Mouse (Mus musculus) hindbrain, embryonic 14.5 days (tissue): ENCODE measurements around the gene Pin1rt1. TPM values are rescaled to one million over a fixed set of nuclear protein-coding genes. Genes with fewer than 3 reads are reported as not detected.

Source experiments
- ATAC-seq: fragments of 200-750 bp; cut with Nextera tagmentation; 2 replicates; pipeline ENCODE4 v1.8.0; 2017; ENCODE audit warnings: moderate number of reproducible peaks, mild to moderate bottlenecking, moderate TSS enrichment, moderate library complexity; ENCODE audit not compliant: low FRiP score
- DNase-seq: peaks from one replicate; pipeline ENCODE4 v3.0.0-alpha.2; 2015; ENCODE audit warnings: low spot score
- H3K27ac ChIP-seq: fragments of 300-500 bp; sonication (generic); 2 replicates; pipeline ENCODE4 v1.5.1; 2014; ENCODE audit warnings: mild to moderate bottlenecking, moderate library complexity
- H3K27me3 ChIP-seq: fragments of 300-500 bp; sonication (generic); 2 replicates; pipeline ENCODE4 v1.6.1; 2014; ENCODE audit warnings: mild to moderate bottlenecking, low read length, mixed read lengths; ENCODE audit not compliant: control insufficient read depth, insufficient read depth
- H3K36me3 ChIP-seq: fragments of 300-500 bp; sonication (generic); replicated peaks from 2 replicates; pipeline ENCODE4 v1.6.1; 2014; ENCODE audit not compliant: control insufficient read depth, insufficient read depth
- H3K4me1 ChIP-seq: fragments of 300-500 bp; sonication (generic); replicated peaks from 2 replicates; pipeline ENCODE4 v1.6.1; 2014; ENCODE audit warnings: antibody characterized with exemption, low read length, mixed read lengths; ENCODE audit not compliant: control insufficient read depth, insufficient read depth
- H3K4me2 ChIP-seq: fragments of 300-500 bp; sonication (generic); replicated peaks from 2 replicates; pipeline ENCODE4 v1.6.1; 2014; ENCODE audit warnings: mild to moderate bottlenecking, moderate library complexity
- H3K4me3 ChIP-seq: fragments of 300-500 bp; sonication (generic); replicated peaks from 2 replicates; pipeline ENCODE4 v1.5.1; 2014; ENCODE audit warnings: mild to moderate bottlenecking, low read length
- H3K9ac ChIP-seq: fragments of 300-500 bp; sonication (generic); 2 replicates; pipeline ENCODE4 v1.6.1; 2014
- H3K9me3 ChIP-seq: fragments of 300-500 bp; sonication (generic); 2 replicates; pipeline ENCODE4 v1.6.1; 2016; ENCODE audit warnings: low read length; ENCODE audit not compliant: control insufficient read depth
- WGBS: fragments of 180-500 bp; shearing (Covaris S2); extraction: QIAGEN DNeasy Blood & Tissue Kit; methylation state at CpG from one replicate; pipeline ENCODE4 v1.1.7; 2014; 5-methylcytosine and 5-hydroxymethylcytosine counted together
- polyA plus RNA-seq: library from polyadenylated mRNA; unstranded; fragments of >200 nt; fragmentation: Nextera tagmentation; extraction: Ambion mirVana; gene quantifications from 2 replicates; pipeline ENCODE4 v1.2.1, GENCODE M21; 2014

Pin1rt1 gene
- polyA plus RNA-seq, 1 experiment from 2014 or later, result not detected

GRCm38 (mm10) chr2:104671724-104672123 is 44.5 kb downstream of the Pin1rt1 start:
- no peaks in the 10 kb centered on the region for H3K27me3 ChIP-seq
- no peaks in the 10 kb centered on the region for H3K4me1 ChIP-seq
- no peak overlapping the region for H3K4me3 ChIP-seq
- no peak overlapping the region for H3K27ac ChIP-seq
- H3K9me3 ChIP-seq, result no peaks in the 10 kb centered on the region
- no peak for ATAC-seq
- DNase-seq, result no peak
- no peak overlapping the region for H3K4me2 ChIP-seq
- peaks cover 18% of the 10 kb centered on the region; the same call in 1 of the 2 replicates for H3K36me3 ChIP-seq
- H3K9ac ChIP-seq, result no peak overlapping the region

DNA sequence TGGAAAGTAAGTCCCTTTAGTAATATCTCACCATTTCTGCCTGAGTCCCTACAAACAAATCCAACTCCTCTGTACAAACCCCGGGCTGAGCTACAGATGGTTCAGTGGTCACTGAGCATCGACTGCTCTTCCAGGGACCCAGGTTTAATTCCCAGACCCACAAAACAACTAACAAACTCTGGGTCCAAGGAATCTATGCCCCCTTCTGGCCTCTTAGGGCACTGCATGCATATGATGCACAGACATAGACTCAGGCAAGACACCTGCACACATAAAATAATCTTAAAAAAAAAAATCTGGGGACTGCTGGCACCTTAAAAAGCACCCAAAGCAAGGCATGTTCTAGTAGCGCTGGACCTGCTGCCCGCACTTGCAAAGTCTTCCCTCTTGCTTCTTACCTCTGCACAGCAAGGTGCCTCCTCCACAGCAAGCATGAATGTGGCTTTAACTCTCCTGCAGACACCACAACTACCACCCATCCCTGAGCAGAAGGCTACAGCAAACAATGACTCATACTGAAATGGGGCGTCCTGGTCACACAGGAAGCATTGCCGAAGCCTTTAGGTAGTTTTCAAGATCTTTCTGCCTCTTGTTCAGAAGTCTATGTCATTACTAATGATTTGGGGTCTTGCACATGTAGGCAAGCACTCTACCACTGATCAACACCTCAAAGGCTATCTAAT is 46.9 kb downstream of the Pin1rt1 start:
- H3K9me3 ChIP-seq, result no peaks in the 10 kb centered on the region
- no peak overlapping the region for H3K4me2 ChIP-seq
- H3K27ac ChIP-seq, result no peak overlapping the region
- no peak for DNase-seq
- H3K36me3 ChIP-seq, result peaks cover 42% of the 10 kb centered on the region
- H3K27me3 ChIP-seq, result no peaks in the 10 kb centered on the region
- H3K4me1 ChIP-seq, result no peaks in the 10 kb centered on the region
- H3K9ac ChIP-seq, result no peak overlapping the region
- no peak for ATAC-seq
- no peak overlapping the region for H3K4me3 ChIP-seq
- 93% methylated on average over 6 of the region's 6 CpGs for WGBS

Other genes with a start within 250 kb of the Pin1rt1 start
- 13.8 and 15.6 TPM in 2 replicates for gene Hipk3, start 221.9 kb downstream of the Pin1rt1 start, polyA plus RNA-seq
- 78.7 and 79.5 TPM in 2 replicates for gene Cstf3, start 125.9 kb downstream of the Pin1rt1 start, polyA plus RNA-seq
- gene Tcp11l1, start 4.2 kb downstream of the Pin1rt1 start, polyA plus RNA-seq, result 50.8 and 71.0 TPM in 2 replicates
- gene Depdc7, start 26.5 kb upstream of the Pin1rt1 start, polyA plus RNA-seq, result 1.6 TPM in 2 replicates
- gene Qser1, start 100.4 kb upstream of the Pin1rt1 start, polyA plus RNA-seq, result 11.1 and 11.3 TPM in 2 replicates
- 0.53 and 0.94 TPM in 2 replicates for gene Prrg4, start 133.5 kb upstream of the Pin1rt1 start, polyA plus RNA-seq
- 7.2 and 7.6 TPM in 2 replicates for gene Ccdc73, start 151.4 kb upstream of the Pin1rt1 start, polyA plus RNA-seq